Mouse (Mus musculus): Measurements from ENCODE around the gene Sucla2. TPM values are rescaled to one million over a fixed set of nuclear protein-coding genes. Genes with fewer than 3 reads are reported as not detected.
"Not testable (repeated sequence)": the region's sequence is repeated elsewhere in the genome, so short reads cannot be mapped to it uniquely, and the experiment has no call there.

Gene Sucla2
- polyA plus RNA-seq, 1 experiment from 2014 or later: 109 TPM

DNA sequence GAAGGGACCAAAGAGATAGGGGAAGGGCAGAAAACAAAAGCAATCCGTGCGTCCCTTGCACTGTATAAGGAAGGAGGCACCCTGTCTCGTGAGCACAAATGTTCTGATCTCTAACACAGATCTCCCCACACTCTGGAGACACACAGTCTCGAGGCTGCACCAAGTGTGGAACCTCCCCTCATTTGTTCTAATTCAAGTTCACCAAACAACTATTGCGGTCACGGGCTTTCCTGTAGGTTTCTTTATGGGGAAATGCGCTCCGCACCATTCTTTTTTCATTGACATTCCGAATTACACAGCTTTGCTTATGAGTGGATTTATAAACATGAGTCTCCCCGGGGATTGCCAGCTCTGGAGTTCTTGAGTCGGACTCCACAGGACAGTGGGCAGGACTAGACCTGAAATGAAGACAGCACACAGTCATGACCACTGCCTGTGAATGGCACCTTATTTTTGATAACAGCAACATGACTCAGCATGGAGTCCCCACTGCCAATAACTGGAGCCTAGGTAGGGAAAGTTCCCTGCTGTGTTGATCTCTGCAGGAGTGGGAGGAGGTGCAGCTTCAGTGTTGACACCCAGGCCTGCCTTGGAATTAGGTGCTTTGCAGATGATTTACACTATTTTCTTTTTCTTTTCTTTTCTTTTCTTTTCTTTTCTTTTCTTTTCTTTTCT lies 17.3 kb upstream of the Sucla2 start:
- no peaks in the 10 kb centered on the region for H3K27me3 ChIP-seq (ENCODE audit: control insufficient read depth, insufficient read depth, low read depth, low read length)
- no peak for ATAC-seq (ENCODE audit: low read depth)
- H3K4me3 ChIP-seq (ENCODE audit: low read length): peak overlapping the region; percentile 12
- 31% methylated on average over 11 of the region's 11 CpGs for WGBS
- H3K9ac ChIP-seq (ENCODE audit: low read length): no peak overlapping the region
- no peaks in the 10 kb centered on the region for H3K9me3 ChIP-seq (ENCODE audit: control insufficient read depth, low read length)
- H3K27ac ChIP-seq (ENCODE audit: low read length): no peak overlapping the region
- H3K4me1 ChIP-seq (replicated peaks; ENCODE audit: control insufficient read depth, insufficient read depth, low read length): peaks cover 17% of the 10 kb centered on the region
- H3K4me2 ChIP-seq (ENCODE audit: low read depth, low read length): peak overlapping the region; percentile 26
- H3K36me3 ChIP-seq (ENCODE audit: control insufficient read depth, insufficient read depth, low read length): no peaks in the 10 kb centered on the region

- no peak overlapping the region for H3K4me2 ChIP-seq (ENCODE audit: low read depth, low read length)
- no peaks in the 10 kb centered on the region; the same call in 1 of the 2 replicates for H3K36me3 ChIP-seq (ENCODE audit: control insufficient read depth, insufficient read depth, low read length)
- ATAC-seq (ENCODE audit: low read depth): no peak
- H3K4me3 ChIP-seq (ENCODE audit: low read length): no peak overlapping the region
- 89% methylated on average over 6 of the region's 6 CpGs for WGBS
- H3K4me1 ChIP-seq (replicated peaks; ENCODE audit: control insufficient read depth, insufficient read depth, low read length): peaks cover 9% of the 10 kb centered on the region
- no peaks in the 10 kb centered on the region for H3K27me3 ChIP-seq (ENCODE audit: control insufficient read depth, insufficient read depth, low read depth, low read length)
- H3K9me3 ChIP-seq (ENCODE audit: control insufficient read depth, low read length): no peaks in the 10 kb centered on the region
- H3K27ac ChIP-seq (ENCODE audit: low read length): no peak overlapping the region
- H3K9ac ChIP-seq (ENCODE audit: low read length): no peak overlapping the region
Observed at GRCm38 (mm10) chr14:73508630-73509395, 16.3 kb upstream of the Sucla2 start.

- Histone ChIP-seq H3K27ac (ENCODE audit: low read length) (0 out of 2 replicates have a peak within 1 kb of the TSS, but pooled peaks have one; percentile 29), H3K36me3 (ENCODE audit: control insufficient read depth, insufficient read depth, low read length) (peaks cover 2% of the 10 kb centered on the region; the same call in 1 of the 2 replicates), H3K9ac (ENCODE audit: low read length) (peak within 1 kb of the TSS; percentile 98), H3K4me2 (ENCODE audit: low read depth, low read length) (peak within 1 kb of the TSS; percentile 71), H3K27me3 (ENCODE audit: control insufficient read depth, insufficient read depth, low read depth, low read length) (no peaks in the 10 kb centered on the region), H3K4me1 (replicated peaks; ENCODE audit: control insufficient read depth, insufficient read depth, low read length) (peaks cover 9% of the 10 kb centered on the region), H3K4me3 (ENCODE audit: low read length) (peak within 1 kb of the TSS; percentile 96), H3K9me3 (ENCODE audit: control insufficient read depth, low read length) (no peaks in the 10 kb centered on the region)
- peak; percentile 96 for ATAC-seq (ENCODE audit: low read depth)
- WGBS: 1% methylated on average over 41 of the region's 41 CpGs
Observed at GRCm38 (mm10) chr14:73509765-73510423, 15.2 kb upstream of the Sucla2 start, which contains the start of gene Med4. Gene Med4, plus strand, starts transcription at chr14:73510025.

DNA sequence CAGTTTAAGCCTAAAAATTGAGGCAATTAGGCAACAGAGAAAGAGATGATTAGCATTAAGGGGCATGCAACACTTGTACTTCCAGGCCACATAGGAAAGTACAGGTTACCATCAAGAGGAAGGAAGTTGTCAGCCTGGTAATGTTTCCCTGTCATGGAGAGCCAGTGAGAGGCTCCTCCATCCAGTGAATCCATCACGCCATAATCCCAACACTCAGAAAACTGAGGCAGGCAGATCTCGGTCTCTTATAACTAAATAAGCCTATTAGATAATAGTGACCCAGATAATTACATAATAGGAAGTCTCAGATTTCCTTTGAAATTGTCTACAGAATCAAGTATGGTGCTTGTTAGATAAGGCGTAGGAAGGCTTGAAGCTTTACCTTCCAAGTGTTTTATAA lies 983 bp upstream of the Sucla2 start:
- Histone ChIP-seq H3K27ac (ENCODE audit: low read length) (no peak overlapping the region), H3K36me3 (ENCODE audit: control insufficient read depth, insufficient read depth, low read length) (no peaks in the 10 kb centered on the region), H3K4me1 (replicated peaks; ENCODE audit: control insufficient read depth, insufficient read depth, low read length) (no peaks in the 10 kb centered on the region), H3K4me2 (ENCODE audit: low read depth, low read length) (no peak overlapping the region), H3K27me3 (ENCODE audit: control insufficient read depth, insufficient read depth, low read depth, low read length) (no peaks in the 10 kb centered on the region), H3K9me3 (ENCODE audit: control insufficient read depth, low read length) (no peaks in the 10 kb centered on the region), H3K9ac (ENCODE audit: low read length) (no peak overlapping the region), H3K4me3 (ENCODE audit: low read length) (no peak overlapping the region)
- no peak for ATAC-seq (ENCODE audit: low read depth)
- 57% methylated on average over 3 of the region's 3 CpGs for WGBS

DNA sequence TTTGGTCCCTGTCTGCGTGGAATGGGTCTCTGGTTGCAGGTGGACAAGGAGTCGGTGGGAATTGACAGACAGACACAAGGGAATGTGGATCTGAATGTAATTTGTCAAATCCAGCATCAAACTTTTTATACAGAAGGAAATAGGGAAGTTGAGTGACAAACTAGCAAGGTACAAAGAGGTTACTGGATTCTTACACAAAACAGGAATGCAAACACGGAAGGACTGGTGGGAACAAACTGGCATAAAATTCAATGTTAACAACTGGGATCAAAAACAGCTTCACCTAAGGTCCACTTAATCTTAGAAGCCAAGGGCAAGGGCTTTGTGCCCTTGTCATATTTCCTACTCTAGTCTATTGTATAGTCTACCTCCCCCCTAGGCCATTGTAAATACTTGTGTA lies 3.5 kb downstream of the Sucla2 start:
- H3K4me2 ChIP-seq (ENCODE audit: low read depth, low read length); ATAC-seq (ENCODE audit: low read depth); H3K9me3 ChIP-seq (ENCODE audit: control insufficient read depth, low read length); H3K36me3 ChIP-seq (ENCODE audit: control insufficient read depth, insufficient read depth, low read length); H3K27ac ChIP-seq (ENCODE audit: low read length); H3K27me3 ChIP-seq (ENCODE audit: control insufficient read depth, insufficient read depth, low read depth, low read length); H3K9ac ChIP-seq (ENCODE audit: low read length); H3K4me1 ChIP-seq (replicated peaks; ENCODE audit: control insufficient read depth, insufficient read depth, low read length); H3K4me3 ChIP-seq (ENCODE audit: low read length): not testable (repeated sequence)
- 82% methylated on average over 3 of the region's 3 CpGs for WGBS

GRCm38 (mm10) chr14:73533755-73534465 lies 8.8 kb downstream of the Sucla2 start:
- no peaks in the 10 kb centered on the region for H3K36me3 ChIP-seq (ENCODE audit: control insufficient read depth, insufficient read depth, low read length)
- ATAC-seq (ENCODE audit: low read depth): no peak
- no peak overlapping the region for H3K4me3 ChIP-seq (ENCODE audit: low read length)
- H3K27me3 ChIP-seq (ENCODE audit: control insufficient read depth, insufficient read depth, low read depth, low read length): no peaks in the 10 kb centered on the region
- H3K27ac ChIP-seq (ENCODE audit: low read length): no peak overlapping the region
- no peaks in the 10 kb centered on the region for H3K9me3 ChIP-seq (ENCODE audit: control insufficient read depth, low read length)
- 60% methylated on average over 6 of the region's 6 CpGs for WGBS
- no peak overlapping the region for H3K9ac ChIP-seq (ENCODE audit: low read length)
- H3K4me1 ChIP-seq (replicated peaks; ENCODE audit: control insufficient read depth, insufficient read depth, low read length): no peaks in the 10 kb centered on the region
- H3K4me2 ChIP-seq (ENCODE audit: low read depth, low read length): no peak overlapping the region

DNA sequence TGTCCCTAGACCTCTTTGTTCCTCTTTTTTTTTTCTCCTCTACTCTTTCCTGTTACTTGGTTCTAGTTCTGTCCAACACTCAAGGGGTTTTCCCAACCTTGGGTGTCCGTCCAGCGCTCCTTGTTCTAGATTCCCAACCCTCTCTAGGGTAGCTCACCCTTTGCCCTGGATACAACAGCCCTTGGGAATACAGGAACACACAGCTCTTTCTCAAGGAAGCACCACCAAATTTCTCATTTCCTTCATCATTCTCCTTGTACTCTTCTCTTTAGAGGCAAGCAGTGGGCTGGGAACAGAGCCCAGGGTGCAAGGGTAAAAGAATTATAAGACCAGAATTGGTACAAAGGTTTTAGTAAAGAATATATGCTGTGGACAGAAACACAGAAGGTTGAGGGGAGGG lies 10.5 kb downstream of the Sucla2 start:
- H3K27me3 ChIP-seq (ENCODE audit: control insufficient read depth, insufficient read depth, low read depth, low read length): no peaks in the 10 kb centered on the region
- no peaks in the 10 kb centered on the region for H3K4me1 ChIP-seq (replicated peaks; ENCODE audit: control insufficient read depth, insufficient read depth, low read length)
- no peaks in the 10 kb centered on the region for H3K36me3 ChIP-seq (ENCODE audit: control insufficient read depth, insufficient read depth, low read length)
- H3K4me2 ChIP-seq (ENCODE audit: low read depth, low read length): no peak overlapping the region
- H3K4me3 ChIP-seq (ENCODE audit: low read length): no peak overlapping the region
- H3K27ac ChIP-seq (ENCODE audit: low read length): no peak overlapping the region
- 81% methylated on average over 2 of the region's 2 CpGs for WGBS
- H3K9ac ChIP-seq (ENCODE audit: low read length): no peak overlapping the region
- ATAC-seq (ENCODE audit: low read depth): no peak
- H3K9me3 ChIP-seq (ENCODE audit: control insufficient read depth, low read length): no peaks in the 10 kb centered on the region

GRCm38 (mm10) chr14:73543781-73544180 lies 18.7 kb downstream of the Sucla2 start:
- H3K4me1 ChIP-seq (replicated peaks; ENCODE audit: control insufficient read depth, insufficient read depth, low read length): no peaks in the 10 kb centered on the region
- H3K4me3 ChIP-seq (ENCODE audit: low read length): no peak overlapping the region
- H3K4me2 ChIP-seq (ENCODE audit: low read depth, low read length): no peak overlapping the region
- no peaks in the 10 kb centered on the region for H3K27me3 ChIP-seq (ENCODE audit: control insufficient read depth, insufficient read depth, low read depth, low read length)
- 66% methylated on average over 6 of the region's 6 CpGs for WGBS
- no peak overlapping the region for H3K9ac ChIP-seq (ENCODE audit: low read length)
- ATAC-seq (ENCODE audit: low read depth): no peak
- no peaks in the 10 kb centered on the region for H3K9me3 ChIP-seq (ENCODE audit: control insufficient read depth, low read length)
- H3K27ac ChIP-seq (ENCODE audit: low read length): no peak overlapping the region
- no peaks in the 10 kb centered on the region for H3K36me3 ChIP-seq (ENCODE audit: control insufficient read depth, insufficient read depth, low read length)

DNA sequence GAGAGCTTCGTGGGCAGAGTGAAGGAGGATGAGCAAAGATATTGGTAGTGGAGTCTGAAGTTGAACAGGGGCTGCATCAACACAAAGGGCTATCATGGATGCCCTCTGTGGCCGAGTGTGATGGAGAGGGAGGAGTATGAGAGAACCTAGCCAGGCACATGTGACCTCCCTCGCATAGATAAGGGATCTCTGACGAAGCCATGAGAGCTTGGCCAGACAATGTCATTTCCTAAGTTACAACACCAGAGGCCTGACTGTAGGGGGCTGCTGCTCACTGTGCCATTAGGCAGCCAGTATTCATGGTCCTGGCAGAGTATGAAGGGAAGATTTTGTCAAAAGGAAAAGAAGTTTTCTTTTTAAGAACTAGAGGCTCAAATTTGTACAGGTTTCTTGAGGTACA lies 21.9 kb downstream of the Sucla2 start:
- 41% methylated on average over 4 of the region's 4 CpGs for WGBS
- no peak for ATAC-seq (ENCODE audit: low read depth)
- no peak overlapping the region for H3K27ac ChIP-seq (ENCODE audit: low read length)

More for the DNA sequence above, 21.9 kb downstream of the Sucla2 start:
- H3K27me3 ChIP-seq (ENCODE audit: control insufficient read depth, insufficient read depth, low read depth, low read length): no peaks in the 10 kb centered on the region
- no peaks in the 10 kb centered on the region for H3K4me1 ChIP-seq (replicated peaks; ENCODE audit: control insufficient read depth, insufficient read depth, low read length)
- no peaks in the 10 kb centered on the region for H3K9me3 ChIP-seq (ENCODE audit: control insufficient read depth, low read length)
- H3K9ac ChIP-seq (ENCODE audit: low read length): no peak overlapping the region
- no peak overlapping the region for H3K4me2 ChIP-seq (ENCODE audit: low read depth, low read length)
- H3K4me3 ChIP-seq (ENCODE audit: low read length): no peak overlapping the region
- H3K36me3 ChIP-seq (ENCODE audit: control insufficient read depth, insufficient read depth, low read length): no peaks in the 10 kb centered on the region
